ENCODE assay signal across 11 mouse cellular contexts in genomic region chr1:185070062-185070852, GRCm38 (mm10).
DNase-seq lines count a peak whose midpoint lies in the region; ATAC-seq lines count a peak whose summit lies in the region.
"Had no signal": no experiment of that assay in that cellular context is flagged by ENCODE, and none has a peak within 500 bp of the region (broad histone marks: within the 10 kb centered on the region; RNA-seq: fewer than 3 reads in every experiment).

No protein-coding gene starts in this region.

- intact Hi-C loops in left cerebral cortex, postnatal 14 days (cut with DNase I), result no loop called here
- intact Hi-C loops in left cerebral cortex, postnatal 4 days (cut with DNase I), result no loop called here

- H3K27ac ChIP-seq in embryonic facial prominence, embryonic 14.5 days (replicated peaks; ENCODE audit: low read depth, low read length), result no peak overlapping the region
- no peak overlapping the region for H3K27ac ChIP-seq in embryonic facial prominence, embryonic 10.5 days (replicated peaks)
- peak overlapping the region; percentile 69 for H3K27ac ChIP-seq in brown adipose tissue, adult 24 weeks (replicated peaks; ENCODE audit: low read depth, low read length)
- H3K27ac ChIP-seq in lung, embryonic 16.5 days (ENCODE audit: low read length), result peak overlapping the region; percentile 53; the same call in 1 of the 2 replicates
- H3K27ac ChIP-seq in hindbrain, embryonic 12.5 days, result no peak overlapping the region
- H3K27ac ChIP-seq: hindbrain, postnatal 0 days had no signal

- no peak for ATAC-seq in embryonic facial prominence, embryonic 14.5 days (ENCODE audit: low read depth)
- peak; percentile 92 for ATAC-seq in lung, embryonic 16.5 days (ENCODE audit: low read depth)
- no peak for ATAC-seq in hindbrain, embryonic 12.5 days (ENCODE audit: low FRiP score)
- ATAC-seq: hindbrain, postnatal 0 days had no signal

- no peak overlapping the region for H3K4me2 ChIP-seq in embryonic facial prominence, embryonic 14.5 days (ENCODE audit: low read depth, low read length)
- peak overlapping the region; percentile 20 for H3K4me2 ChIP-seq in lung, embryonic 16.5 days (ENCODE audit: low read depth, low read length)
- no peak overlapping the region for H3K4me2 ChIP-seq in hindbrain, embryonic 12.5 days (replicated peaks)

- no peaks in the 10 kb centered on the region for H3K36me3 ChIP-seq in embryonic facial prominence, embryonic 14.5 days (ENCODE audit: control insufficient read depth, insufficient read depth, low read length)
- no peaks in the 10 kb centered on the region for H3K36me3 ChIP-seq in embryonic facial prominence, embryonic 10.5 days (replicated peaks)
- no peaks in the 10 kb centered on the region for H3K36me3 ChIP-seq in lung, embryonic 16.5 days (ENCODE audit: control insufficient read depth, insufficient read depth, low read length)
- no peaks in the 10 kb centered on the region for H3K36me3 ChIP-seq in hindbrain, embryonic 12.5 days

- H3K4me1 ChIP-seq in embryonic facial prominence, embryonic 14.5 days (ENCODE audit: control insufficient read depth, insufficient read depth, low read length), result 0 out of 2 replicates have a peak, but pooled peaks cover 5% of the 10 kb centered on the region
- no peaks in the 10 kb centered on the region for H3K4me1 ChIP-seq in embryonic facial prominence, embryonic 10.5 days
- H3K4me1 ChIP-seq in brown adipose tissue, adult 24 weeks (ENCODE audit: control insufficient read depth, insufficient read depth, insufficient read length, low read length), result no peaks in the 10 kb centered on the region
- peaks cover 3% of the 10 kb centered on the region; the same call in 1 of the 2 replicates for H3K4me1 ChIP-seq in lung, embryonic 16.5 days (replicated peaks; ENCODE audit: control insufficient read depth, insufficient read depth, low read length)
- no peaks in the 10 kb centered on the region for H3K4me1 ChIP-seq in hindbrain, embryonic 12.5 days

- H3K9me3 ChIP-seq in embryonic facial prominence, embryonic 14.5 days (ENCODE audit: control insufficient read depth, low read length), result no peaks in the 10 kb centered on the region
- H3K9me3 ChIP-seq in embryonic facial prominence, embryonic 10.5 days, result no peaks in the 10 kb centered on the region
- no peaks in the 10 kb centered on the region for H3K9me3 ChIP-seq in lung, embryonic 16.5 days (ENCODE audit: control insufficient read depth, low read length)
- H3K9me3 ChIP-seq in hindbrain, embryonic 12.5 days (replicated peaks), result no peaks in the 10 kb centered on the region

- H3K4me3 ChIP-seq in embryonic facial prominence, embryonic 14.5 days (ENCODE audit: low read depth, low read length), result no peak overlapping the region
- no peak overlapping the region for H3K4me3 ChIP-seq in embryonic facial prominence, embryonic 10.5 days
- no peak overlapping the region for H3K4me3 ChIP-seq in brown adipose tissue, adult 24 weeks (ENCODE audit: insufficient read depth, low read depth, low read length)
- H3K4me3 ChIP-seq in lung, embryonic 16.5 days (ENCODE audit: low read length), result no peak overlapping the region
- H3K4me3 ChIP-seq in hindbrain, embryonic 12.5 days, result no peak overlapping the region

- H3K9ac ChIP-seq in embryonic facial prominence, embryonic 14.5 days (ENCODE audit: low read depth, low read length), result no peak overlapping the region
- H3K9ac ChIP-seq in lung, embryonic 16.5 days (ENCODE audit: low read length), result no peak overlapping the region
- no peak overlapping the region for H3K9ac ChIP-seq in hindbrain, embryonic 12.5 days

- 60% methylated on average over 10 of the region's 10 CpGs for WGBS in embryonic facial prominence, embryonic 14.5 days
- WGBS in embryonic facial prominence, embryonic 10.5 days, result 87% methylated on average over 10 of the region's 10 CpGs
- WGBS in lung, embryonic 16.5 days, result 43% methylated on average over 10 of the region's 10 CpGs
- 84% methylated on average over 10 of the region's 10 CpGs for WGBS in hindbrain, embryonic 12.5 days

- peak; percentile 74 for DNase-seq in embryonic facial prominence, embryonic 14.5 days (ENCODE audit: low spot score)
- DNase-seq in embryonic facial prominence, embryonic 10.5 days (ENCODE audit: low spot score), result no peak
- peak; percentile 7 to 13 for DNase-seq in left cerebral cortex, postnatal 14 days (ENCODE audit: low spot score in 2 of 2)
- DNase-seq in left cerebral cortex, postnatal 4 days, result no peak
- no peak for DNase-seq in cerebellum, adult 11-12 months
- DNase-seq: B cell, adult 2 months; cerebellum, postnatal 25 days had no signal

- no peaks in the 10 kb centered on the region for H3K27me3 ChIP-seq in embryonic facial prominence, embryonic 14.5 days (replicated peaks; ENCODE audit: control insufficient read depth, insufficient read depth, low read length)
- H3K27me3 ChIP-seq in embryonic facial prominence, embryonic 10.5 days (replicated peaks; ENCODE audit: low read depth, poor library complexity, severe bottlenecking), result no peaks in the 10 kb centered on the region
- no peaks in the 10 kb centered on the region for H3K27me3 ChIP-seq in lung, embryonic 16.5 days (ENCODE audit: control insufficient read depth, insufficient read depth, low read depth, low read length)
- no peaks in the 10 kb centered on the region for H3K27me3 ChIP-seq in hindbrain, embryonic 12.5 days

Comparison
In these comparisons a context has a peak if more than half of its experiments do, and no peak if none do; other contexts are left out.
1. DNase-seq: peak in embryonic facial prominence, embryonic 14.5 days (single experiment) and left cerebral cortex, postnatal 14 days (2 of 2); none in embryonic facial prominence, embryonic 10.5 days (single experiment), left cerebral cortex, postnatal 4 days (single experiment) and cerebellum, adult 11-12 months (single experiment).
2. H3K27ac ChIP-seq: peak in brown adipose tissue, adult 24 weeks (single experiment) and lung, embryonic 16.5 days (single experiment); none in embryonic facial prominence, embryonic 14.5 days (single experiment), embryonic facial prominence, embryonic 10.5 days (single experiment) and hindbrain, embryonic 12.5 days (single experiment).